Mouse (Mus musculus) liver (tissue): ENCODE measurements around the gene Tas2r120.
"Not testable (repeated sequence)": the region's sequence is repeated elsewhere in the genome, so short reads cannot be mapped to it uniquely, and the experiment has no call there.

ENCODE experiments used
- DNase-seq: peaks from one replicate; pipeline ENCODE4 v3.0.0-alpha.2; 2020; ENCODE audit warnings: mixed read lengths

The Tas2r120 gene

DNA sequence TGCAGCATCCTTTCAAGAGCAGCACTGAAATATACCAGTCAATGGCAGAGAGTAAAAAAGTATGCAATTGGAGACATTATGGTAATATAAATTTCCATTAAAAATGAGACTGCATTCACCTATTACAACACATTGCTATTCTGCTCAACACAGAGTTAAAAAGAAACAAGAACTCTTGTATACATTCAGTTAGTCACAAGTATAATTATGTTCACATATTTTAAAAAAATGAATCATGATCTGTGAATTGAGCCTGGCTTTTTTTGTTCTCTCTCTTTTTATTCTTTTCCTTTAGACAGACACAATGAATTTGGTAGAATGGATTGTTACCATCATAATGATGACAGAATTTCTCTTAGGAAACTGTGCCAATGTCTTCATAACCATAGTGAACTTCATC, at the start of gene Tas2r120:
Gene Tas2r120 (plus strand): TSS at position 301 of the 400 bp plus-strand sequence.
- no peak for DNase-seq

DNA sequence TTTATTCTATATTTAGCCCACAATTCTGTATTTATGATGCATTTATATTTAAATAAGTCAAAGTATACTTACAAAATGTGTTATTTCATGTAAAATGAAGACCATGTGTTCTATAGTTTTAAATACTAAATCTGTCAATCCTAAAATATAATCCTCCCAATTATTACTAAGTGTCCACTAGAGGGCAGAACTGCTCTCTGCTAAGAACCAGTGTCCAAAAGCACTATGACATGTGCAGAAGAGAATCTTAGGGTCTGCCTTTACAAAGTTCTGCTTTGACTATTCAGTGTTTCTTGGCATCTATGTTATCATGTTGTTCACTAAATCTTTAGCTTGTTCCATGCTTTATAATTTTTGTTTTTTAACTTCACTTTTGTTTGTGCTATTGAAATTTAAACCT, 7.4 kb upstream of the Tas2r120 start:
- DNase-seq = no peak

- no peak for DNase-seq
Observed at GRCm38 (mm10) chr6:132651426-132651825, 5.3 kb upstream of the Tas2r120 start, which contains the start of gene A630073D07Rik. A630073D07Rik (minus strand) TSS chr6:132651526.

DNA sequence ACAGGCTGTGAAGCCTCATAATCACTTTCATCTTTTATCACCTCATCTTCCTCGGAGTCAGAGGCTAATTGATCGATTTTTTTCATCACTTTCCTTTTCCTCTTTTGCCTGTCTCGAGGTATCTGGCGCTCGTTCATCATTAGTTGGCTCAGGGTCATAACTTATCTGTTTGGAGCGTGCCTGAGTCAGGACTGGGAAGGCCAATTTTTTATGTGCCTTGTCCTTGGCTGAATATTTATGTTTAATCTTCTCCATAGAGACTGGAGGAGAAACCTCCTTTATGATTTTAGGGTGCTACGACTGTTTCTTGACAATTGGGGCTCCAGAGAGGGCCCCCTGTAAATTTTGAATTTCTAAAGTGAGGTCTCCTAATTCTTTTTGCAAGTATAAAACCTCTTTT, 34.8 kb downstream of the Tas2r120 start:
- not testable (repeated sequence) for DNase-seq

DNA sequence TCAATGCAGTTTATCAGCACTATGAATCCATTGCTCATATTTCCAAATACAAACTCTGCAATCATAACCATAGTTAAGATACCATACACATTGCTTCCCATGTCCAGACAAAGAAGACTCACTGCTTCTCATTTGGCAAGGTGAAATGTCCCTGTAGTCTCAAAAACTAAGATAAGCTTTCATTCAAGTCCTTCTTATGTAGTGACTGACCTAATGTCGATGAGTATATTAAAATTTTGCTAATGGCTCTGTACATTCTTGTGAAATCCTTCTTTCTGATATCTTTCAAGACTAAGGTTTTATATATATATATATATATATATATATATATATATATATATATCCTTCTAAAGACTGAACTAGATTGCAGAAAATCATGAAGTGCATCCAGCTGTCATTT, 44.2 kb downstream of the Tas2r120 start, which contains the start of gene Tas2r121:
Gene Tas2r121 (minus strand): TSS at position 101 of the 400 bp plus-strand sequence.
- DNase-seq = no peak
